Mouse (Mus musculus): Measurements from ENCODE around the gene Mthfsl. TPM values are rescaled to one million over a fixed set of nuclear protein-coding genes. Genes with fewer than 3 reads are reported as not detected.
"Not testable (repeated sequence)": the region's sequence is repeated elsewhere in the genome, so short reads cannot be mapped to it uniquely, and the experiment has no call there.

The Mthfsl gene
- 52.5 and 58.2 TPM in 2 replicates for polyA plus RNA-seq (2015; fragmentation: Nextera tagmentation; extraction: Ambion mirVana)

- H3K4me1 ChIP-seq (ENCODE audit: insufficient read depth, low read depth, low read length); H3K27ac ChIP-seq (ENCODE audit: low read length); H3K27me3 ChIP-seq (replicated peaks; ENCODE audit: insufficient read depth, low read length); H3K9me3 ChIP-seq (ENCODE audit: low read length); H3K9ac ChIP-seq (replicated peaks; ENCODE audit: low read depth); H3K36me3 ChIP-seq (ENCODE audit: insufficient read depth, low read length): not testable (repeated sequence)
- TF ChIP-seq CTCF (IDR thresholded peaks at IDR 0.05): peak; percentile 32
- 8% methylated on average over 11 of the region's 12 CpGs for WGBS
- peak; percentile 87 for DNase-seq (ENCODE audit: low spot score)
- H3K4me2 ChIP-seq (replicated peaks; ENCODE audit: low read depth, low read length): peak within 1 kb of the TSS; percentile 48
- peak; percentile 78 for ATAC-seq
- peak within 1 kb of the TSS; percentile 29 for H3K4me3 ChIP-seq (ENCODE audit: low read depth, low read length)
These were observed at the start of gene Mthfsl for GRCm38 (mm10) chr9:88719989-88720537. Gene Mthfsl, minus strand, starts transcription at chr9:88720296.

GRCm38 (mm10) chr9:88769470-88769869 is 49.4 kb upstream of the Mthfsl start:
- H3K4me2 ChIP-seq (replicated peaks; ENCODE audit: low read depth, low read length); H3K36me3 ChIP-seq (ENCODE audit: insufficient read depth, low read length); H3K4me1 ChIP-seq (ENCODE audit: insufficient read depth, low read depth, low read length); DNase-seq (ENCODE audit: low spot score); H3K4me3 ChIP-seq (ENCODE audit: low read depth, low read length); H3K27me3 ChIP-seq (replicated peaks; ENCODE audit: insufficient read depth, low read length); H3K9ac ChIP-seq (replicated peaks; ENCODE audit: low read depth); H3K9me3 ChIP-seq (ENCODE audit: low read length); ATAC-seq; H3K27ac ChIP-seq (ENCODE audit: low read length): not testable (repeated sequence)
- WGBS: 77% methylated on average over 4 of the region's 5 CpGs

DNA sequence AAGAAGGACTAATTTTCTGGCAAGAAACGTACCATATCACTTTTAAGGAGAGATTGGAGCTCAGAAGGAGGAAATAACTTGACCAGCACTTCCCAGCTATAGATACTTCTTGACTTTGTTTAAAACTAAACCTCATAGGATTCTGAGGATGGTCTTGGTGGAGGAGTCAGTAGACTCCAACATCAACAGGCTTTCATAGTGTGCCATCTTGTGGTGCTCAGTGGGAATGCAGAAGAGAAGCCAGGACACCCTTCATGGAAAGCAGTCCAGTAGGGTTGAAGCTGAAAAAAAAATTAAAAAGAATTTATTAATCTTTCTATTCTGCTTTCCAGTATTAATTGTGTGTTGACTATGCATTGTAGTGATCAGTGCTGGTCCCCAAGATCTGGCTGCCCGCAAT is 26.6 kb upstream of the Mthfsl start:
- DNase-seq (ENCODE audit: low spot score); H3K4me1 ChIP-seq (ENCODE audit: insufficient read depth, low read depth, low read length); H3K9me3 ChIP-seq (ENCODE audit: low read length); H3K27ac ChIP-seq (ENCODE audit: low read length); H3K4me3 ChIP-seq (ENCODE audit: low read depth, low read length); H3K27me3 ChIP-seq (replicated peaks; ENCODE audit: insufficient read depth, low read length); H3K4me2 ChIP-seq (replicated peaks; ENCODE audit: low read depth, low read length); H3K9ac ChIP-seq (replicated peaks; ENCODE audit: low read depth); H3K36me3 ChIP-seq (ENCODE audit: insufficient read depth, low read length): not testable (repeated sequence)
- peak; percentile 41; the same call in 1 of the 2 replicates for ATAC-seq
- 20% methylated on average over 1 of the region's 2 CpGs for WGBS
- peak; percentile 57 for TF ChIP-seq CTCF (IDR thresholded peaks at IDR 0.05)

DNA sequence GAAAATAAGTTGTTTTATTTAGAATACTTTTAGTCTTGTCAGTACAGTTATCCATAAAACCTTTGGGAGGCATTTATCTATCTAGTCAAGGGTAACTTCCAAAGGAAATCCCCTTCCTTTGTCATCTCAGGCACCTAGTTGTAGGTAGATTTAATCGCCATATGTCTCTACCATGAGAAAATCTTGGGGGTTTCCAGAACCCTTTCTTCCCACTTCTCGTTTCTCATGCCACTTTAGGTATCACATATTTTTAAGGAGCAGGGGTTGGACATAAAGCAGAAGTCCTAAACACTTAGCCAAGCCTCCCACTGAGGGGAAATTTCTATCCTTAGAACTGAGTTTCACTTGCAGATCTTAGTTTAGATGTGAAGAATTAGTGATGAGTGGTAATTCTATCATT is 25.9 kb upstream of the Mthfsl start:
- not testable (repeated sequence) for H3K4me2 ChIP-seq (replicated peaks; ENCODE audit: low read depth, low read length); H3K4me3 ChIP-seq (ENCODE audit: low read depth, low read length); H3K9me3 ChIP-seq (ENCODE audit: low read length); DNase-seq (ENCODE audit: low spot score); H3K27me3 ChIP-seq (replicated peaks; ENCODE audit: insufficient read depth, low read length); H3K27ac ChIP-seq (ENCODE audit: low read length); H3K9ac ChIP-seq (replicated peaks; ENCODE audit: low read depth); ATAC-seq; H3K4me1 ChIP-seq (ENCODE audit: insufficient read depth, low read depth, low read length); H3K36me3 ChIP-seq (ENCODE audit: insufficient read depth, low read length)
- WGBS: no CpG with 5 or more reads among the region's 2 CpGs

DNA sequence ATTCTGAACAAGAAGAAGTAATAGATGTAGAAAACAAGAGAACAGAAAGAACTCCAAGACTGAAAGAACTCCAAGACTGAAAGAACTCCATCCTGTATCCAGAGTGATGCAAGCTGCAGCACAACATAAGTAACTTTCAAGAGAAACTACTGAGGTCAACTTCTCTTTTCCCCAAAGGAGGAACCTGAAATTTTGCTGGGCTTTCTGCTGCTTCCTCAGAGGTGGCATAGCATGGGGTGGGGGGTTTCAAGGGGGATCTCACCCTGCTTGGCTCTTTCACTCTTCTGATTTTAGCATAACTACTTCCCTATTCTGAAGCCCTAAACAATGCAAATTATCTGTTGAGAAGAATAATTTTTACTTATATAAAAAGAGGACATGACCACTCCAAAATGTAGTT is 15.2 kb upstream of the Mthfsl start:
- not testable (repeated sequence) for DNase-seq (ENCODE audit: low spot score); H3K27ac ChIP-seq (ENCODE audit: low read length); H3K9ac ChIP-seq (replicated peaks; ENCODE audit: low read depth); H3K4me3 ChIP-seq (ENCODE audit: low read depth, low read length); H3K27me3 ChIP-seq (replicated peaks; ENCODE audit: insufficient read depth, low read length); H3K36me3 ChIP-seq (ENCODE audit: insufficient read depth, low read length); H3K4me2 ChIP-seq (replicated peaks; ENCODE audit: low read depth, low read length); ATAC-seq; H3K4me1 ChIP-seq (ENCODE audit: insufficient read depth, low read depth, low read length); H3K9me3 ChIP-seq (ENCODE audit: low read length)

- not testable (repeated sequence) for H3K4me2 ChIP-seq (replicated peaks; ENCODE audit: low read depth, low read length); H3K27me3 ChIP-seq (replicated peaks; ENCODE audit: insufficient read depth, low read length); H3K27ac ChIP-seq (ENCODE audit: low read length); H3K36me3 ChIP-seq (ENCODE audit: insufficient read depth, low read length); H3K9ac ChIP-seq (replicated peaks; ENCODE audit: low read depth); H3K4me3 ChIP-seq (ENCODE audit: low read depth, low read length); H3K9me3 ChIP-seq (ENCODE audit: low read length); H3K4me1 ChIP-seq (ENCODE audit: insufficient read depth, low read depth, low read length)
- DNase-seq (ENCODE audit: low spot score): peak; percentile 90
- peak; percentile 97 for ATAC-seq
- WGBS: 64% methylated on average over 1 of the region's 1 CpGs
- peak; percentile 80 for TF ChIP-seq EP300 (IDR thresholded peaks at IDR 0.05)
These were observed 13.1 kb upstream of the Mthfsl start for GRCm38 (mm10) chr9:88733182-88733581.

GRCm38 (mm10) chr9:88732334-88732733 is 12.2 kb upstream of the Mthfsl start:
- 37% methylated on average over 1 of the region's 3 CpGs for whole genome bisulfite sequencing
- 0 out of 2 replicates have a peak, but pooled peaks have one; percentile 7 for ATAC-seq
- H3K27me3 ChIP-seq (replicated peaks; ENCODE audit: insufficient read depth, low read length): not testable (repeated sequence)

GRCm38 (mm10) chr9:88731728-88732127 is 11.6 kb upstream of the Mthfsl start, which contains the start of gene Bcl2a1d:
Gene Bcl2a1d, minus strand, starts transcription at chr9:88731914.
- 30% methylated on average over 5 of the region's 5 CpGs for WGBS
- H3K4me3 ChIP-seq (ENCODE audit: low read depth, low read length); H3K9me3 ChIP-seq (ENCODE audit: low read length); H3K27me3 ChIP-seq (replicated peaks; ENCODE audit: insufficient read depth, low read length); H3K4me1 ChIP-seq (ENCODE audit: insufficient read depth, low read depth, low read length); H3K4me2 ChIP-seq (replicated peaks; ENCODE audit: low read depth, low read length); H3K9ac ChIP-seq (replicated peaks; ENCODE audit: low read depth); H3K27ac ChIP-seq (ENCODE audit: low read length); H3K36me3 ChIP-seq (ENCODE audit: insufficient read depth, low read length): not testable (repeated sequence)
- peak; percentile 48 for DNase-seq (ENCODE audit: low spot score)
- ATAC-seq: peak; percentile 30; the same call in 1 of the 2 replicates

More at GRCm38 (mm10) chr9:88732334-88732733, 12.2 kb upstream of the Mthfsl start:
- H3K4me1 ChIP-seq (ENCODE audit: insufficient read depth, low read depth, low read length); H3K27ac ChIP-seq (ENCODE audit: low read length); H3K4me2 ChIP-seq (replicated peaks; ENCODE audit: low read depth, low read length); H3K9ac ChIP-seq (replicated peaks; ENCODE audit: low read depth); H3K4me3 ChIP-seq (ENCODE audit: low read depth, low read length); H3K9me3 ChIP-seq (ENCODE audit: low read length); H3K36me3 ChIP-seq (ENCODE audit: insufficient read depth, low read length); DNase-seq (ENCODE audit: low spot score): not testable (repeated sequence)

GRCm38 (mm10) chr9:88728311-88728710 is 8.2 kb upstream of the Mthfsl start:
- not testable (repeated sequence) for H3K9me3 ChIP-seq (ENCODE audit: low read length); H3K27ac ChIP-seq (ENCODE audit: low read length); H3K4me2 ChIP-seq (replicated peaks; ENCODE audit: low read depth, low read length); H3K27me3 ChIP-seq (replicated peaks; ENCODE audit: insufficient read depth, low read length); H3K9ac ChIP-seq (replicated peaks; ENCODE audit: low read depth); H3K36me3 ChIP-seq (ENCODE audit: insufficient read depth, low read length); ATAC-seq; H3K4me3 ChIP-seq (ENCODE audit: low read depth, low read length); H3K4me1 ChIP-seq (ENCODE audit: insufficient read depth, low read depth, low read length); DNase-seq (ENCODE audit: low spot score)

DNA sequence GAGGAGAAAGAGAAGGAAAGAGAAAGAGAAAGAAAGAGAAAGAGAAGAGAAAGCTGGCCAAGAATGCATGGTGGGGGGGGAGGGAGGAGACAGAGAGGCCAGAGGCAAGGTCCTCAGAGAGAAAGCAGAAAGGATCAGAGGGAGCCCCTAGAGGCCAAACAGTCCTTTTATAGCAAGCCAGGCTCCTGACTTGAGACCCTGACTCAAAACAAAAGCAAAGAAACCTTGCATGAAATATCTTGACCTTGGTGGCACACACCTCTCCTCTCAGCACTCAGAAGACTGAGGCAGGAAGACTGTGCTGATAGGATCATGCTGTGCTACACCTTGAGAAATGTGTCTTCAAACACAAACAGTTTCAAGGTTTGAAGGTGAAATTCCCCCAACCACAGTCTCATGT is 1.5 kb upstream of the Mthfsl start:
- not testable (repeated sequence) for H3K36me3 ChIP-seq (ENCODE audit: insufficient read depth, low read length); H3K9ac ChIP-seq (replicated peaks; ENCODE audit: low read depth); H3K4me1 ChIP-seq (ENCODE audit: insufficient read depth, low read depth, low read length); H3K4me3 ChIP-seq (ENCODE audit: low read depth, low read length); H3K9me3 ChIP-seq (ENCODE audit: low read length); DNase-seq (ENCODE audit: low spot score); ATAC-seq; H3K27ac ChIP-seq (ENCODE audit: low read length); H3K27me3 ChIP-seq (replicated peaks; ENCODE audit: insufficient read depth, low read length); H3K4me2 ChIP-seq (replicated peaks; ENCODE audit: low read depth, low read length)
